Mouse (Mus musculus) ovary, postnatal 10 days (tissue): Measurements from ENCODE around the gene Dclre1c.
A peak's percentile ranks its signal among the peaks of the same experiment; 100 is the strongest.
"Not testable (repeated sequence)": the region's sequence is repeated elsewhere in the genome, so short reads cannot be mapped to it uniquely, and the experiment has no call there.

Experiments
- DNase-seq: peaks from one replicate; pipeline ENCODE4 v3.0.0; 2022; ENCODE audit warnings: low spot score

Dclre1c gene

GRCm38 (mm10) chr2:3423841-3424578 lies at the start of gene Dclre1c:
Dclre1c (plus strand) TSS chr2:3424131.
- DNase-seq, result peak; percentile 49

GRCm38 (mm10) chr2:3387105-3387860 lies 36.6 kb upstream of the Dclre1c start:
- DNase-seq, result no peak

GRCm38 (mm10) chr2:3391945-3392344 lies 32.0 kb upstream of the Dclre1c start:
- DNase-seq, result no peak

GRCm38 (mm10) chr2:3397110-3397509 lies 26.8 kb upstream of the Dclre1c start, which contains the start of gene Olah:
Olah (minus strand) TSS chr2:3397210.
- DNase-seq, result not testable (repeated sequence)

GRCm38 (mm10) chr2:3405981-3406380 lies 17.9 kb upstream of the Dclre1c start:
- DNase-seq, result no peak

GRCm38 (mm10) chr2:3407756-3408155 lies 16.2 kb upstream of the Dclre1c start:
- no peak for DNase-seq

GRCm38 (mm10) chr2:3414241-3414640 lies 9.7 kb upstream of the Dclre1c start:
- DNase-seq, result peak; percentile 14

GRCm38 (mm10) chr2:3415676-3416075 lies 8.3 kb upstream of the Dclre1c start:
- DNase-seq, result no peak

- peak; percentile 84 for DNase-seq
Measured at GRCm38 (mm10) chr2:3418883-3419431, 5.0 kb upstream of the Dclre1c start.

- no peak for DNase-seq
Measured at GRCm38 (mm10) chr2:3420157-3420556, 3.8 kb upstream of the Dclre1c start.

- DNase-seq, result no peak
Measured at GRCm38 (mm10) chr2:3422548-3422947, 1.4 kb upstream of the Dclre1c start, which contains the start of gene Meig1. Meig1 (minus strand) TSS chr2:3422648.

- no peak for DNase-seq
Measured at GRCm38 (mm10) chr2:3424579-3424910, 614 bp downstream of the Dclre1c start.

GRCm38 (mm10) chr2:3430956-3431355 lies 7.0 kb downstream of the Dclre1c start:
- no peak for DNase-seq

- DNase-seq, result no peak
Measured at GRCm38 (mm10) chr2:3435369-3436061, 11.6 kb downstream of the Dclre1c start.

GRCm38 (mm10) chr2:3437956-3438355 lies 14.0 kb downstream of the Dclre1c start:
- no peak for DNase-seq

GRCm38 (mm10) chr2:3444206-3444605 lies 20.3 kb downstream of the Dclre1c start:
- DNase-seq, result no peak

GRCm38 (mm10) chr2:3445984-3446383 lies 22.1 kb downstream of the Dclre1c start:
- DNase-seq, result no peak

- DNase-seq, result no peak
Measured at GRCm38 (mm10) chr2:3449431-3449830, 25.5 kb downstream of the Dclre1c start.

- DNase-seq, result no peak
Measured at GRCm38 (mm10) chr2:3453096-3453495, 29.2 kb downstream of the Dclre1c start.

- no peak for DNase-seq
Measured at GRCm38 (mm10) chr2:3456590-3456989, 32.7 kb downstream of the Dclre1c start.

- no peak for DNase-seq
Measured at GRCm38 (mm10) chr2:3473891-3474290, 50.0 kb downstream of the Dclre1c start.

GRCm38 (mm10) chr2:3474361-3474805 lies 50.5 kb downstream of the Dclre1c start:
- peak; percentile 31 for DNase-seq
